Mouse (Mus musculus) limb, embryonic 11.5 days (tissue): ENCODE results near the gene Vps11. TPM values are rescaled to one million over a fixed set of nuclear protein-coding genes. Genes with fewer than 3 reads are reported as not detected.

ENCODE experiments used
- ATAC-seq: fragments of 200-750 bp; cut with Nextera tagmentation; 2 replicates; pipeline ENCODE4 v1.8.0; 2017; ENCODE audit warnings: low read depth; ENCODE audit not compliant: insufficient number of reproducible peaks, low FRiP score, low TSS enrichment
- DNase-seq: peaks from one replicate; pipeline ENCODE4 v3.0.0-alpha.2; 2015; ENCODE audit warnings: low spot score
- H3K27ac ChIP-seq: fragments of 300-500 bp; sonication (generic); replicated peaks from 2 replicates; pipeline ENCODE4 v1.5.1; 2014; ENCODE audit warnings: low read depth, mild to moderate bottlenecking, low read length
- H3K27me3 ChIP-seq: fragments of 300-500 bp; sonication (generic); 2 replicates; pipeline ENCODE4 v1.6.1; 2014; ENCODE audit warnings: mild to moderate bottlenecking, low read length, mixed read lengths; ENCODE audit not compliant: control insufficient read depth, insufficient read depth
- H3K36me3 ChIP-seq: fragments of 300-500 bp; sonication (generic); 2 replicates; pipeline ENCODE4 v1.6.1; 2014; ENCODE audit warnings: mild to moderate bottlenecking, low read length, moderate library complexity, mixed read lengths; ENCODE audit not compliant: control insufficient read depth, insufficient read depth
- H3K4me1 ChIP-seq: fragments of 300-500 bp; sonication (generic); 2 replicates; pipeline ENCODE4 v1.6.1; 2014; ENCODE audit warnings: low read length, mixed read lengths; ENCODE audit not compliant: control insufficient read depth, insufficient read depth
- H3K4me2 ChIP-seq: fragments of 300-500 bp; sonication (generic); 2 replicates; pipeline ENCODE4 v1.6.1; 2014; ENCODE audit warnings: low read depth, mild to moderate bottlenecking, moderate library complexity; ENCODE audit not compliant: severe bottlenecking
- H3K4me3 ChIP-seq: fragments of 300-500 bp; sonication (generic); 2 replicates; pipeline ENCODE4 v1.5.1; 2014; ENCODE audit warnings: low read depth, low read length
- H3K9ac ChIP-seq: fragments of 300-500 bp; sonication (generic); 2 replicates; pipeline ENCODE4 v1.6.1; 2014; ENCODE audit warnings: mild to moderate bottlenecking, low read length
- H3K9me3 ChIP-seq: fragments of 300-500 bp; sonication (generic); 2 replicates; pipeline ENCODE4 v1.6.1; 2016; ENCODE audit warnings: low read length; ENCODE audit not compliant: control insufficient read depth
- WGBS: fragments of 180-500 bp; shearing (Covaris S2); extraction: QIAGEN DNeasy Blood & Tissue Kit; methylation state at CpG from one replicate; pipeline ENCODE4 v1.1.7; 2014; 5-methylcytosine and 5-hydroxymethylcytosine counted together
- polyA plus RNA-seq: library from polyadenylated mRNA; unstranded; fragments of >200 nt; fragmentation: Nextera tagmentation; extraction: Ambion mirVana; gene quantifications from 2 replicates; pipeline ENCODE4 v1.2.1, GENCODE M21; 2014

Vps11 gene
- polyA plus RNA-seq, 1 experiment from 2014 or later = 26.4 TPM

DNA sequence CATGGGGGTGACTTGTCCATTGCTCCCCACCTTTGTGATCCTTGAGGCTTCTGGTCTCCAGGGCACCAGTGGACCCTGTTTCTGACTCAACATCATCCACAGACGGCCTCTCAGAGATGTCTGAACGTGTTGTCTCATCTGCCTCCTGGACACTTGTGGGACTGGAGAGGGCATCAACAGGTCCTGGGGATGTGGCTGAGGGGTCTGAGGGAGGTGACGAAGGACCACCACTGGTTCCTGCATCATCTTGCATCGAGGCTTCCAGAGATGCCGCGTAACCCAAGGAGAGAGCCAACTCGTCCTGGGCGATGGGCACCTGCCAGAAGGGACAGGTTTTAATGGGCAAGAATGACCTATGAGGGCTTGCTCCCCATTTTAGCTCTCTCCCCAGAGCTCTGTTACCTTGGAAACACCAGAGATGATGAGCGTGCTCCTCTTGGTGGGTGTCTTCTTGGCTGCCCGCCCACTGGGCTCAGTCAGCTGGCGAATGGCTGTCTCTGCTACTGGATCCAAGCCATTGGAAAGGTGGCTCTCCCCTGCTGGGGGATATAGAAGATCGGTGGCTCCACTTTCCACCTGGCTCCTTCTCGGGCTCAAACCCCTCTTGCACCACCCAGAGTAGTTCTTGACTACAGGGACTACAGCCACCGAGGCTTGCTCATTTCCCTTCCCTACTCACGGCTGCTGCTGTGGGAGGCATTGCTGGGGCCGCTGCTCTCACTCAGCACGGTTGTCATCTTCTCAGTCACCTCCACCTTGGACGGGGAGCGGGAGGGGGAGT lies 47.8 kb downstream of the Vps11 start:
- Histone ChIP-seq H3K4me2 (no peak overlapping the region), H3K4me3 (no peak overlapping the region), H3K36me3 (no peaks in the 10 kb centered on the region; the same call in 1 of the 2 replicates), H3K4me1 (peaks cover 2% of the 10 kb centered on the region; the same call in 1 of the 2 replicates), H3K27ac (no peak overlapping the region), H3K9me3 (no peaks in the 10 kb centered on the region), H3K27me3 (no peaks in the 10 kb centered on the region), H3K9ac (no peak overlapping the region)
- 81% methylated on average over 19 of the region's 19 CpGs for WGBS
- ATAC-seq (no peak), DNase-seq (no peak)

DNA sequence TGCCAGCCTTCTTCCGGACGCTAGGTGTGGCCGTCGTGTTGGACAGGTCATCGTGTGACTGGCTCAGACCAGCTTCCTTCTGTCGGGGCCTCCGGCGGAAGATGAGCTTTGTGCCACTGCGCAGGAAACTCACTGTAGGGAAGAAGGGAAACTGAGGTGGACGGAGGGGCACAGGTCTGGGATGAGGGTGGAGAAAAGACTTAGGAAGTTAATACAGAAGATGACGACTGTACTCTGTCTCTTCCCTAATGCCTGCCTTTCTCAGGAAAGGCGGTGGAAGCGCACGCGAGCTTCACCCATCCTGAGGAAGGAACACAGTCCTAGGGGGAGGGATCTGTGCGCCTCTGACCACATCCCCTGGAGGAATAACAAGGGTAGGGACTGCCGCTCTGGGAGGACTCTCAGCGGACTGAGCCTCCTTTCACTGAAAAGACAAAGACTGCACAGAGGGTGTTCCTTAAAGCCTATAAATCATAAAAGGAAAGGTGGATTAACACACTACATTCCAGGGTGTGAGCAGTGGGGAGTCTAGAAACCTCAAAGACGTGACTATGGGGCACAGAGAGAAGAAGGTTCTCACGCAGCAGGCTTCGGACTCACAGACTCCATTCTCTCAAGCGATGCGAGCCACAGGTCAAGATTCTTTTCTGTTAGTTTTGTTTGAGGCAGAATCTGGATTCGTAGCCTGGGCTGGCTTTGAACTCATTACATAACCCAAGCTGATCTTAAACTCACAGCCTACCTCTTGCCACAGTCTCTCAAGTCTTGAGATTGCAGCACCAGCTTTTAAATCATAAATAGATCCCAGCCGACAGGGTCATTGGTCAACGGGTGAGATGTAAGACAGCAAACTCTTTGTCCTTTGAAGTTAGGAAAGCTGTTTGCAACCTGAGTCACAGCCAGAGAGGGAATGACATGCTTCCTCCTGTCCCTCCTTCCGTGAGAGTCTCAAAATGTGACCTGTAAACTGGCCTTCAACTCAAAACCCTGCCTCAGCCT lies 50.0 kb downstream of the Vps11 start:
- Histone ChIP-seq H3K4me2 (peak overlapping the region; percentile 12; the same call in 1 of the 2 replicates), H3K9ac (peak overlapping the region; percentile 38; the same call in 1 of the 2 replicates)
- WGBS = 9% methylated on average over 27 of the region's 27 CpGs

DNA sequence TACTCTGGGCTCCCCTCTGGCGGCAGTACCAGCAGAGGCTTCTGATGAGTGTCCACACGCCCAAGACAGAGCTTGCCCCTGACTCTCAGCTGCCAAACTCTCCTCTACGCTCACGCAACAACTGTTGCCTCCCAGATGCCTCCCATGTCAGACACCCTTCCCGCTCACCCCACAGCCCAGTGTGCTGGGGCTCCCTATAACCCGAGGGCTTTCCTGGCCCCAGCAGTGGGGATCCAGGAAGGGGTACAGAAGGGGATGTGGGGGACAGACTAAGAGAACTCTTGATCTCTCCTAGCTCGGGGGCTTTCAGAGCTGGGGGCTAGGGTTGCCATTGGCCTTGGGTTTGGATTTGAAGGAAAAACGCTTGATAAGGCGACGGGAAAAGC lies 50.7 kb downstream of the Vps11 start:
- 28% methylated on average over 10 of the region's 10 CpGs for WGBS
- H3K9ac ChIP-seq = no peak overlapping the region
- no peak overlapping the region for H3K4me3 ChIP-seq

More for the DNA sequence above, 50.0 kb downstream of the Vps11 start:
- H3K27ac ChIP-seq = no peak overlapping the region
- DNase-seq (no peak), ATAC-seq (no peak)
- H3K27me3 ChIP-seq = no peaks in the 10 kb centered on the region
- no peaks in the 10 kb centered on the region; the same call in 1 of the 2 replicates for H3K36me3 ChIP-seq
- no peaks in the 10 kb centered on the region for H3K9me3 ChIP-seq
- no peak overlapping the region for H3K4me3 ChIP-seq
- peaks cover 2% of the 10 kb centered on the region; the same call in 1 of the 2 replicates for H3K4me1 ChIP-seq

DNA sequence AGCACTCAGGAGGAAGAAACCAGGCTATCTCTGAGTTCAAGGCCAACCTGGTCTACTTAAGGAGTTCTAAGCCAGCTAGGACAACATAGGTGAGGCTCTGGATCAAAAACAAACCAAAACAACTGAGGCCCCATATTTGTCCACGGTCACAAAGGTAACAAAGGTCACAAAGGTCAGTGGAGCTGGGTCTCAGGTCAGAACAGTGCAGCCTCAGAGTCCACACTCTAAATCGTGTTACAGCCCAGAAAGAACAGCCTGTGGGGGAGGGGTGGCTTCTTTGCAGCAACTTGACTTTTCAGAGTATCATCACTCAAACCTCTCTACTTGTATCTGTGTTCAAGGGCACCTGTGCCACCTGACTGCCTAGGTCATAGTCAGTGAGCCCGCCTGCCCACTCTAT lies 51.7 kb downstream of the Vps11 start:
- Histone ChIP-seq H3K4me3 (no peak overlapping the region), H3K9ac (no peak overlapping the region), H3K9me3 (no peaks in the 10 kb centered on the region), H3K4me2 (no peak overlapping the region), H3K4me1 (peaks cover 2% of the 10 kb centered on the region; the same call in 1 of the 2 replicates), H3K27me3 (no peaks in the 10 kb centered on the region), H3K36me3 (no peaks in the 10 kb centered on the region; the same call in 1 of the 2 replicates), H3K27ac (no peak overlapping the region)
- no peak for DNase-seq
- WGBS = 61% methylated on average over 3 of the region's 3 CpGs
- ATAC-seq = no peak

More for the DNA sequence above, 50.7 kb downstream of the Vps11 start:
- Histone ChIP-seq H3K9me3 (no peaks in the 10 kb centered on the region), H3K4me1 (peaks cover 2% of the 10 kb centered on the region; the same call in 1 of the 2 replicates), H3K36me3 (no peaks in the 10 kb centered on the region; the same call in 1 of the 2 replicates), H3K4me2 (no peak overlapping the region), H3K27me3 (no peaks in the 10 kb centered on the region), H3K27ac (no peak overlapping the region)
- no peak for DNase-seq
- no peak for ATAC-seq

DNA sequence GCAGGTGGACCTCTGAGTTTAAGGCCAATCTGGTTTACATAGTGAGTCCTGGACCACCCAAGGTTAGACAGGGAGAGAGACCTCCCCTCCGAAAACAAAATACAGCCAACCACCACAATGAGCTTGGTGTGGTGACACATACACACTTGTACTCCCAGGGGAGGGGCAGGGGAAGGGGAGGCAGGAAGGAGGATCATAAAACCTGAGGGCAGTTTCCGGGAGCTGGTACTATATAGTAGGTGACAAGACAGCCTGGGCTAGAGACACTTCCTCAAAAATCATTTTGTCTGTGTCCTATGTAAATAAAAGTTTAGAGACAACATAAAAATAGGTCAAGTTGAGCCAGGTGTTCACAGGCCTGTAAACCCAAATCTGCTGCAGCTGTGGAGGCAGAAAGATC lies 54.2 kb downstream of the Vps11 start:
- no peak overlapping the region for H3K4me2 ChIP-seq
- no peak overlapping the region for H3K27ac ChIP-seq
- 79% methylated on average over 2 of the region's 2 CpGs for WGBS
- H3K4me1 ChIP-seq = peaks cover 4% of the 10 kb centered on the region; the same call in 1 of the 2 replicates
- no peak overlapping the region for H3K4me3 ChIP-seq
- H3K9me3 ChIP-seq = no peaks in the 10 kb centered on the region
- H3K36me3 ChIP-seq = no peaks in the 10 kb centered on the region
- H3K9ac ChIP-seq = no peak overlapping the region
- DNase-seq (no peak), ATAC-seq (no peak)
- H3K27me3 ChIP-seq = no peaks in the 10 kb centered on the region

DNA sequence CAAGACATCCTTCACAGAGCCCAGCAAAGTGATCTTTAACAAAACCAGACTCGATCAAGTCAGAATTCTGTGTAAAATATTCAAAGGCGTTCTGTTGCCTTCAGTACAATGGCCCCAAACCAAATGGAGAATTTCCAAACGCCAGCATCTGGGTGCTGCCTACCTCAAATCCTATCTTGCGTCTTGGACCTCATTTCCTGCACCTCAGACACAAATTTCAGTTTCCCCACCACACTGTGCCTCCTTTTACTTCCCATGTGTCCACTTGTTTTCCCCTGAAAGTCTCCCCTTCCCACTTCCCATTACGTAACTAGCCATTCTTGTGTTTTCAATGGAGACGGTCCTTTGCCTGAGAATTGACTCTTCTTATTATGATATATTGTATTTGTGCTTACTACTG lies 54.9 kb downstream of the Vps11 start:
- no peak for ATAC-seq
- H3K27me3 ChIP-seq = no peaks in the 10 kb centered on the region
- no peak overlapping the region for H3K4me3 ChIP-seq
- H3K4me1 ChIP-seq = peaks cover 4% of the 10 kb centered on the region; the same call in 1 of the 2 replicates
- H3K27ac ChIP-seq = no peak overlapping the region
- H3K36me3 ChIP-seq = no peaks in the 10 kb centered on the region
- WGBS = 92% methylated on average over 6 of the region's 6 CpGs
- no peak overlapping the region for H3K4me2 ChIP-seq
- DNase-seq = no peak
- no peaks in the 10 kb centered on the region for H3K9me3 ChIP-seq
- H3K9ac ChIP-seq = no peak overlapping the region

DNA sequence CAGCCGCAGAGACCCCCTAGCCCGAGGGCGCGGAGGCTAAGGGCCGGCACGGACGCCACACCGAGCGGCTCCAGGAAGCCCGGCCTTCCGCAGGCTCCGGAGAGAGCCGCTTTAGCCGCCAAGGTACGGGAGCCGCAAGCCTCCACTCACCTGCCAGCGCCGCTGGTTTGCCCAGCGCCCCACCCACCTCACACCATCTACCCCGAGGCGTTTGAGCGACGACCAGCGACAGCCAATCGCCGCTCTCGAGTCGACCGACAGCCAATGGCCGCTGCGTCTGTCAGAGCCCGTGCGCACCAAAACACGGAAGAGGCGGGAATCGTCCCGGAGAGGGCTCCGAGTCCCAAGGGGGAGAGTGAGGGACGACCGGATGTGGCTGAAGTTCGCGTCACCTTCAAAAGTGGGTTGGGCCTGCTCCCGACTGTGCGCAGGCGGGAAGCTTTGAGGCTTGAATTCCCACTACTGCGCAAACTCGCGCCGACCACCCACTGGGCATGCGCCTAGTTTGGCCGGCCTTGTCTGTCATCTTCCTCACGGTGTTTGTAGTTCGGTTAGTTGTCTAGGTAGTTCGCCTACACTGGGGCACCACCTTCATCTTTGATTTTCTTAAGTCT lies 55.9 kb downstream of the Vps11 start, which contains the start of gene Hinfp:
Gene Hinfp, minus strand, starts transcription at position 206 of the 614 bp plus-strand sequence.
- DNase-seq (peak; percentile 99), ATAC-seq (peak; percentile 98)
- H3K27ac ChIP-seq = 0 out of 2 replicates have a peak within 1 kb of the TSS, but pooled peaks have one; percentile 32
- under 1% methylated on average over 50 of the region's 54 CpGs for WGBS
- H3K9me3 ChIP-seq = no peaks in the 10 kb centered on the region
- H3K4me3 ChIP-seq = peak within 1 kb of the TSS; percentile 98
- H3K27me3 ChIP-seq = no peaks in the 10 kb centered on the region
- H3K9ac ChIP-seq = peak within 1 kb of the TSS; percentile 79
- H3K36me3 ChIP-seq = peaks cover 4% of the 10 kb centered on the region; the same call in 1 of the 2 replicates
- H3K4me2 ChIP-seq = peak within 1 kb of the TSS; percentile 79
- H3K4me1 ChIP-seq = peaks cover 2% of the 10 kb centered on the region; the same call in 1 of the 2 replicates
